Mouse (Mus musculus) right cerebral cortex, adult 18-20 months (tissue): ENCODE measurements around the gene Ddn.
A peak's percentile ranks its signal among the peaks of the same experiment; 100 is the strongest.

Experiments used
- DNase-seq: peaks from one replicate; pipeline ENCODE4 v3.0.0; 2022; ENCODE audit warnings: mixed read lengths

Ddn gene

DNA sequence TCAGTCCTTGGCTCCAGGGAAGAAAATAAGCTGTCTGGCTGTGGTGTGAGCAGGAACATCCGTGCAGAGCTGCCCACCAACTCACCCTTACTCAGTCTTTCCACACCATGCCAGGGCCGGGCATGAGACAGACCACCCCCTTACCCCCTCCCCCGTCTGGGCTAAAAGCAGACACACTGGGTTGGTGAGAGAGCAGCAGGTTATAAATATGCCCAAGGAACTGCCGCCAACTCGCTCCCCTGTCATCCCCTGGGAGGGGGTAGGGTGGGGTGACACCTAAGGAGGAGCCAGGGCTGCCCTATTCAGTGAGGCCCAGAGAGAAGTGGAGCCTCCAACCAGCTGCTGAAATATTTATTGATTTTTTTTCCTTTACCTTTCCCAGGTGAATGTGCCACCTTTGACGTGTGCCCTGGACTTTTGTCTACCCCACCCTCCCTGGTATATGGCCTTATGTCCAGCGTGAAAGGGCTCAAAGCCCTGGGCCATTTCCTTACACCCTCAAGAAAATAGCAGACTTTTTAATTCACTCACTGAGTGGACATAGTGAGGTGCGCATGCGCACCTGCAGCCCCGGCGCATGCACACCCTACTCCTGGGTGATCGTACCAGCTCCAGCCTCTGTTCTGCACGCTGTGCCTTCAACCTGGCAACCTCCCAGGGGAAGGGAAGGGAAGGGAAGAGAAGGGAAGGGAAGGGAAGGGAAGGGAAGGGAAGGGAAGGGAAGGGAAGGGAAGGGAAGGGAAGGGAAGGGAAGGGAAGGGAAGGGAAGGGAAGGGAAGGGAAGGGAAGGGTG is 12.3 kb downstream of the Ddn start:
- no peak for DNase-seq

DNA sequence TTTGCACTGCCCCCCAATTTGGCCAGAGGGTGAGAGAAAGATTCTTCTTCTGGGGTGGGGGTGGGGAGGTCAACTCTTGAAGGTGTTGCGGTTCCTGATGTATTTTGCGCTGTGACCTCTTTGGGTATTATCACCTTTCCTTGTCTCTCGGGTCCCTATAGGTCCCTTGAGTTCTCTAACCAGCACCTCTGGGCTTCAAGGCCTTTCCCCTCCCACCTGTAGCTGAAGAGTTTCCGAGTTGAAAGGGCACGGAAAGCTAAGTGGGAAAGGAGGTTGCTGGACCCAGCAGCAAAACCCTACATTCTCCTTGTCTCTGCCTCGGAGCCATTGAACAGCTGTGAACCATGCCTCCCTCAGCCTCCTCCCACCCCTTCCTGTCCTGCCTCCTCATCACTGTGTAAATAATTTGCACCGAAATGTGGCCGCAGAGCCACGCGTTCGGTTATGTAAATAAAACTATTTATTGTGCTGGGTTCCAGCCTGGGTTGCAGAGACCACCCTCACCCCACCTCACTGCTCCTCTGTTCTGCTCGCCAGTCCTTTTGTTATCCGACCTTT is 16.1 kb downstream of the Ddn start:
- DNase-seq = no peak

DNA sequence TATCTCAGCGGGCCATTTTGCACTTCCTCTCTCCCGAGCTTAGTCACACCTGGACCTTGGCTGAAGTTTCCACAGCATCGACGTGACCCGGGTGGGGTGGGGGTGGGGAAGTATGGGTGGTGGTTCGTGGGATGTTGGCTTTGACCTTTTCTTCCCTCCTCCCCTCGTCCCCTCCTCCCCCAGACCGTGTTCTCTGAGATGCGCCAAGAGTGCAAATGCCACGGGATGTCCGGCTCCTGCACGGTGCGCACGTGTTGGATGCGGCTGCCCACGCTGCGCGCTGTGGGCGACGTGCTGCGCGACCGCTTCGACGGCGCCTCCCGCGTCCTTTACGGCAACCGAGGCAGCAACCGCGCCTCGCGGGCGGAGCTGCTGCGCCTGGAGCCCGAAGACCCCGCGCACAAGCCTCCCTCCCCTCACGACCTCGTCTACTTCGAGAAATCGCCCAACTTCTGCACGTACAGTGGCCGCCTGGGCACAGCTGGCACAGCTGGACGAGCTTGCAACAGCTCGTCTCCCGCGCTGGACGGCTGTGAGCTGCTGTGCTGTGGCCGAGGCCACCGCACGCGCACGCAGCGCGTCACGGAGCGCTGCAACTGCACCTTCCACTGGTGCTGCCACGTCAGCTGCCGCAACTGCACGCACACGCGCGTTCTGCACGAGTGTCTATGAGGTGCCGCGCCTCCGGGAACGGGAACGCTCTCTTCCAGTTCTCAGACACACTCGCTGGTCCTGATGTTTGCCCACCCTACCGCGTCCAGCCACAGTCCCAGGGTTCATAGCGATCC is 16.9 kb downstream of the Ddn start:
- peak; percentile 75 for DNase-seq

DNA sequence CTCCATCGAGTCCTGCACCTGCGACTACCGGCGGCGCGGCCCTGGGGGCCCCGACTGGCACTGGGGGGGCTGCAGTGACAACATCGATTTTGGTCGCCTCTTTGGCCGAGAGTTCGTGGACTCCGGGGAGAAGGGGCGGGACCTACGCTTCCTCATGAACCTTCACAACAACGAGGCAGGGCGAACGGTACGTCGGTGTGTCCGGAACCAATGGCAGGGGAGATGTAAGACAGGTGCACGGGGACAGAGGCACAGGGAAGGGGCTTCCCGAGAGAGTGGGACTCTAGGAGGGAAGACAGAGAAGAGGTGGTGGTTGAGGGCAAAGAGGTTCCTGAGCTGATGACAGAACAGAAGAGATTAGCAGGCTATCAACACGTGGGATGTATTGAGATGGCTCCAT is 17.5 kb downstream of the Ddn start:
- no peak for DNase-seq

DNA sequence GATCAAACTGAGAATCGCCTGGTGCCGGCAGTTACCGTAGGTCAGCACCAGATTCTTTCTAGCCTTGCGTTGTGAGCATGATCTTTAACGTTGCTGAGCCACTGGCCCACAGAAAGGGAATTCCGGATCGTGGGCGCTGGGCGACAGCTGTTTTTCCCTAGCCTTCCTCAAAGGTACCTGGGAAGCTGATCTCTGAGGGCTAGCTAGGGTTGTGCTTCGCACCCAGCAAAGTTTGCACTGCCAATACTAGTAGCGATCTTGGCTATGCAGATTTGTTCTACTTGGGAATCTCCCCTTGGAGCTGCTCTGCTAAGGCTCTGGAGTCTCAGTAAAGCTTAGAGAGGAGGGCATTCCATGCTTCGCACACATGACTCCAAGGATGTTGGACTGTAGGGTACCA is 18.1 kb downstream of the Ddn start:
- DNase-seq = no peak

DNA sequence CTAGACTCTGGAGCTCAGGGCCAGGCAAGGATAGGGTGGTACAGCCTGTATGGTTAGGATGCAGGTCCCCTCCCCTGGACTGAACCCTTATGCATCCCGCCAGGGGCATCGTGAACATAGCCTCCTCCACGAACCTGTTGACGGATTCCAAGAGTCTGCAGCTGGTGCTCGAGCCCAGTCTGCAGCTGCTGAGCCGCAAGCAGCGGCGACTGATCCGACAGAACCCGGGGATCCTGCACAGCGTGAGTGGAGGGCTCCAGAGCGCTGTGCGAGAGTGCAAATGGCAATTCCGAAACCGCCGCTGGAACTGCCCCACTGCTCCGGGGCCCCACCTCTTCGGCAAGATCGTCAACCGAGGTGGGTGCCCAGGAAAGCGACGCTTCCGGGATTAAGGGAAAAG is 18.5 kb downstream of the Ddn start:
- no peak for DNase-seq

DNA sequence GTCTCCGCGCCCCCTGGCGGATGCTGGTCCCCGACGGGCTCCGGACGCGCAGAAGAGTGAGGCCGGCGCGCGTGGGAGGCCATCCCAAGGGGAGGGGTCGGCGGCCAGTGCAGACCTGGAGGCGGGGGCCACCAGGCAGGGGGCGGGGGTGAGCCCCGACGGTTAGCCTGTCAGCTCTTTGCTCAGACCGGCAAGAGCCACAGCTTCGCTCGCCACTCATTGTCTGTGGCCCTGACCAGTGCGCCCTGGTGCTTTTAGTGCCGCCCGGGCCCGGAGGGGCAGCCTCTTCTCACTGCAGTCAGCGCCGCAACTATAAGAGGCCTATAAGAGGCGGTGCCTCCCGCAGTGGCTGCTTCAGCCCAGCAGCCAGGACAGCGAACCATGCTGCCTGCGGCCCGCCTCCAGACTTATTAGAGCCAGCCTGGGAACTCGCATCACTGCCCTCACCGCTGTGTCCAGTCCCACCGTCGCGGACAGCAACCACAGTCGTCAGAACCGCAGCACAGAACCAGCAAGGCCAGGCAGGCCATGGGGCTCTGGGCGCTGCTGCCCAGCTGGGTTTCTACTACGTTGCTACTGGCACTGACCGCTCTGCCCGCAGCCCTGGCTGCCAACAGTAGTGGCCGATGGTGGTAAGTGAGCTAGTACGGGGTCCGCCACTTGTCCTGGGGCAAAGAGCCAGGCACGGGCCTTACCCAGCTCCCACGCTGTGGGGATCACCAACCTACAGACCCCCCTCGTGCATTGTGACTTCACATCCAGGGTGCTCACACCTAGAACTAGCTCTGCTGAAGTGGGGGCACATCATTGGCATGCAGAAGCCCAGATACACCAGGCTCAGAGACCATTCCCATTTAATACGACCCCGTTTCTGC is 19.4 kb downstream of the Ddn start, which contains the start of gene Wnt1:
Wnt1 (plus strand) TSS at position 197 of the 875 bp plus-strand sequence.
- DNase-seq = no peak

DNA sequence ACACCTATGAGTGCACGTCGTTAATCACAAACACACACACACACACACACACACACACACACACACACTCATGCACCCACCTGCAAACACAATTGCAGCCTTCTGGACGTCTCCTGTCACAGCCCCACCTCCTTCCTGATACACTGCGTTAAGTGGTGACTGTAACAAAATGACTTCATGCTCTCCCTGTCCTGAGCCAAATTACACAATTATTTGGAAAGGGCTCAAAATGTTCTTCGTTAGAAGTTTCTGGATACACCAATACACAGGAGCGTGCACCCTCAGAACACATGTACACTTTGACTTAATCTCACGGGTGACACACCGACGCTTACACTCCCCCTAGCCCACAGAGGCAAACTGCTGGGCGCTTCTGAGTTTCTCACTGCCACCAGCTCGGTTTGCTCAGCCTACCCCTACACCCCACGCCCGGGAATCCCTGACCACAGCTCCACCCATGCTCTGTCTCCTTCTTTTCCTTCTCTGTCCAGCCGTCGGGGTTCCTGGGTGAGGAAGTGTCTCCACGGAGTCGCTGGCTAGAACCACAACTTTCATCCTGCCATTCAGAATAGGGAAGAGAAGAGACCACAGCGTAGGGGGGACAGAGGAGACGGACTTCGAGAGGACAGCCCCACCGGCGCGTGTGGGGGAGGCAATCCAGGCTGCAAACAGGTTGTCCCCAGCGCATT is 20.2 kb downstream of the Ddn start:
- no peak for DNase-seq

DNA sequence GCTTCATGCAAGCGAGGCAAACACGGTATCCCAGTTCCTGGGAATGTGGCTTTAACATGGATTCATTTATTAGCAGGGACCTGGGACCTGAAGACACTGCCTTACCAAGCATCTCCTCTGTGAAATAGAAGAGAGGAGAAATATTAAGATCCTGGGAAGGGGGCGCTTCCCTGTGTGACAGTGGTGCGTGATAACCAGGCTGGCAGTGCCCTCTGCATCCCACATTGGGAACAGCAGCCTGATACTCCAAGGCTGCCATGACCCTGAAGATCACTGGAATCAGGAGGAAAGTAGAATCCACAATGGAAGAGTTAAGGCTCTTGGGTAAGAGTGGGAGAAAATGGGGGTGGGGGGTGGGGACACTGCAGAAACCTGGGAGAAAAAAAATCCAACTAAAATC is 21.4 kb downstream of the Ddn start:
- DNase-seq = no peak

DNA sequence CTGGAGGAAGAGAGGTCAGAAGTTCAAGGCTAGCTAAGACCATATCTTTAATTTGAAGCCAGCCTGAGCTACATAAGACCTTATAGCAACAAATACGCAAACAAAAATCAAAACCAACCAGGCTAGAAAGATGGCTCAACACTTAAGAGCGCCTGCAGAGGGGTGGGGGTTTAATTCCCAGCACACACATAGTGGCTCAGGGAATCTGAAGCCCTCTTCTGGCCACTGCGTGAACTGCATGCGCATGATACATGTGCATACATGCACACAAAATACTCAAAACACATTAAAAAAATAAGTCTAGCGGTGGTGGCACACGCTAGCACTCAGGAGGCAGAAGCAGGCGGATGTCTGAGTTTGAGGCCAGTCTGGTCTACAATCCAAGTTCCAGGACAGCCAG is 23.5 kb downstream of the Ddn start:
- DNase-seq = no peak

DNA sequence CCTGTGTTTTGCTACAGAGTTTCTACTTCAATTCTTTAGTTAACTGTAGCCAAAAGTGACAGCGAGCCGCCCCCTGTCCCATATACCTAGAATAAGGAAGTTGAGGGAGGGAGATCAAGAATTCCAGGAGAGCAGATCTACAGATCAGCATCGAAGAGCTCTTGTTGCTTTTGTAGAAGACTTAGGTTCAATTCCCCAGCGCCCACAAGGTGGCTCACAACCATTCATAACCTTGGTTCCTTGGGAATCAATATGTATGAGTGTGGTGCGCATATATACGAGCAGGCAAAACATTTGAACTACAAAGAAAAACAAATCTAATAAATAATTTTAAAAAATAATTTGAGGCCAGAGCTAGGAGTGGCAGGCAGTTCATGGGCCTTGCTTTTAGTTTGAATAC is 28.1 kb downstream of the Ddn start:
- no peak for DNase-seq

DNA sequence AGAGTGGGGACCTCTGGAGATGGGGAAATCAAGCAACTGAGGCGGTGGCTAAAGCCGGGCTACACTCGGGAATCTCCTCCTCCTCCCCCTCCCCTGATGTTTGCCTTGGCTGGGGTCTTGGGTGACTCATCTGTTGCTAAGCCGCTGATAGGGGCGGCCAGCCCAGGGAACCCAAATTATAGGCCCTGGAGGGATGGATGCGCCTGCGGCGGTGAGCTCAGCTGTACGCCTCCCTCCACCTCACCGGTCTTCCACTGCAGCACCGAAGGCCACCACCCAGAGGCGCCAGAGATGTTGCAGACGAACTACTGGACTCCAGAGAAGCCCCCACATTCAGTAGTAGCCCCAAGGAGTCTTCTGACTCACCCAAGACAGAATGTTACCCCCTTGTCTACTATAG is 28.7 kb downstream of the Ddn start:
- no peak for DNase-seq

DNA sequence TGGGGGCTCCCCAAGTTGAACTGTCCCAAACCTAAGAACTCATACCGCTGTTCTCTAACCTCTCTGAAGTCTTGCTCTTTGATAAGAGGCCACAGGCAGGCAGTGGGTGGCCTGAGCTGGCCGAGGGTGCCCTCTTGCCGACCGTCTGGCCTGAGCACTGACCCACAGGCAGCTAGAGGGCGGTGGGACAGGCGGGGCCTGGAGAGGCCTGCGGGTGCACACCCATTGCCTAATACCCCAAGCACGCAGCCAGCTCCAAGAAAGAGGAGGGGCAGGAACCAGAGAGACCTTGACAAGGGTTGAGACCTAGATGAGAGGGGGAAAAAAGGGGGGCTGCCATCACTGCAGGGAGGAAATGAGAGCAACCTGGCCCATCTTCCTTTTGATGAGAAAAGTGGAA is 29.2 kb downstream of the Ddn start:
- DNase-seq = no peak

DNA sequence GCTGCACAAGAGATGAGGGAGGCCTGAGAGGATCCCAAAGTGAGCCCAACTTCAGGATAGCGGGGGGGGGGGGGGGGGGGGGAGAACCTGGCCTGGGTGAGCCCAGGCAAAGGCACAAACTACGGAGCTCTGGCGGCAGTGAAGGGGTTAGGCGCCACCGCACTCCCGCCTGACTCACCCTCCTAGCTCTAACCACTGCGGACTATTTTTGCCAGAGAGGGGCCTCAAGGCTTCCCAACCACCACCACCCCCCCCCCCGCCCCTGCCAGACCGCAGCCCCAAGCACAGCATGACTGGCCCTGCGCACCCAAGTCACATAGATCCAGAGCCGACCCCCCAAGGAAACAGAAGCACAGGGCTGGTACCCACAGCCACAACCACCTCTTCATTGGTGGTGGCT is 30.5 kb downstream of the Ddn start:
- DNase-seq = no peak

DNA sequence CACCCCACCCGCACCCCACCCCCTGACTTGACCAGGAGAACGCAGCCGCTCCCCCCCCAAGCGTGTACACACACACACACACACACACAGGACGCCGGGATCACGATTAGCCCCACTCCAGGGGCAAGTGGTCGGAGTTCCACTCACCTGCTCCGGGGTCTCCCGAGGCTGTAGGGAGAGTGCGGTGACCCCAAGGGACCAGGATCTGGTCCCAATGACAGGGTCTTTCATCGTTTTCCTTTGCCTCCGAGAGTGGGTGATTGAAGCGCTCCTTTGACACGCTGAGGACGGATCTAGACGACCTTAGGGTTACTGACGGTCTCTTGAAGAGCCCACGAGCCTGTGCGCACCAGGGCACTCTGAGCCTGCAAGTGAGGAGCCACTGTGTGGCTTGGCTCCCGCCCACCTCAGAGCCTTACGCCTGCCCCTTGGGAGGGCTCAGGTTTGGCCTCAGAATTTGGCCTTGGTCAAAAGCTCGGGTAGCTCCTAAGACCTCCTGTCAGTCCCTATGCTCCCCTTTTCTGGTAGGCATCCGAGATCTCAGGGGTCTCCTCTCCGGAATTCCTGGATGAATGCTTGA is 31.0 kb downstream of the Ddn start:
- DNase-seq = no peak

DNA sequence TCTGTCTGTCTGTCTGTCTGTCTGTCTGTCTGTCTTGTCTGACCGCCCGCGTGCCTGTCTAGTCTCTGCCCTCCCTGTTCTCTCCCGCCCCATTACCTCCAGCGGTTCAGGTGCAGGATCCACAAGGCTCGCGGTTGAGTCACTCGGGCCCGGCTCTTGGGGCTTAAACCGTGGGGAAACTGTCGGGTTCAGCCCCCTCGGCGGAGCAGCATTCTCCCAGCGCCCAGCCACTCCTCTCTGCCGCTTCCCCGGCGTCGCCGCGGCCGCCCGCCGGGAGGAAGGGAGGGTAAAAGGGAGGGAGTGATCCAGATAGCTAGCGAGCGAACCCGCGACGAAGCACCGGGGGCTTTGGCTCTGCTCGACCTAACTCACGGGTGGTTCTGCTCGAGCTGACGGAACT is 31.5 kb downstream of the Ddn start, which contains the start of gene Wnt10b:
Wnt10b (minus strand) TSS at position 389 of the 400 bp plus-strand sequence.
- DNase-seq = no peak

DNA sequence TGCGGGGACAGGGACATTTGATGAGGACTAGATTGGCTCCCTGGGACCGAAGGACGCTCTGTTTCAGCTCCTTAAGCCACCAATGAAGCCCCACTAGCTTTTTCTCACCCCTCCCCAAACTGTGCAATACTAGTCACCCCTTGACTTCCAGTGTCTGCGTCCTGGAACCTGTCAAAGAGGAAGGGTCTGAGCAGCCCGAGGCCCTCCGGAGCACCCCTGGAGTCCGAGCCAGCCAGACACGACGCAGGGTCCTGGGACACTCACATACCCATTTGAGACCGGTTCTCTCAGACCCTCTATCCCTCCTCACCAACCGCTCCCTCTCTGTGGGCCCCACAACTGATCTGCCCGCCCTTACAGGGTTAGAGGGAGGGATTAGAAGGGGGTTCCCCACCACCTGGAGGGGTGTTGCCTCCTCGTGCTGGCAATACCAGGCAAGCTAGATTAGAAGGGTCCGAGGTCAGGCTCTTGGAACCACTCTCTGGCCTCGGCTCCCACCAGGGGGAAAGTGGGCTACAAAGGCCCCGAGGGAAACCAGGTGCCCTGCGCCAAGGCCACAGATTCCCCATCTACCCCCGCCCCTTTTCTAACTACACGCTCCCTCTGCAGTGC is 32.2 kb downstream of the Ddn start:
- no peak for DNase-seq

DNA sequence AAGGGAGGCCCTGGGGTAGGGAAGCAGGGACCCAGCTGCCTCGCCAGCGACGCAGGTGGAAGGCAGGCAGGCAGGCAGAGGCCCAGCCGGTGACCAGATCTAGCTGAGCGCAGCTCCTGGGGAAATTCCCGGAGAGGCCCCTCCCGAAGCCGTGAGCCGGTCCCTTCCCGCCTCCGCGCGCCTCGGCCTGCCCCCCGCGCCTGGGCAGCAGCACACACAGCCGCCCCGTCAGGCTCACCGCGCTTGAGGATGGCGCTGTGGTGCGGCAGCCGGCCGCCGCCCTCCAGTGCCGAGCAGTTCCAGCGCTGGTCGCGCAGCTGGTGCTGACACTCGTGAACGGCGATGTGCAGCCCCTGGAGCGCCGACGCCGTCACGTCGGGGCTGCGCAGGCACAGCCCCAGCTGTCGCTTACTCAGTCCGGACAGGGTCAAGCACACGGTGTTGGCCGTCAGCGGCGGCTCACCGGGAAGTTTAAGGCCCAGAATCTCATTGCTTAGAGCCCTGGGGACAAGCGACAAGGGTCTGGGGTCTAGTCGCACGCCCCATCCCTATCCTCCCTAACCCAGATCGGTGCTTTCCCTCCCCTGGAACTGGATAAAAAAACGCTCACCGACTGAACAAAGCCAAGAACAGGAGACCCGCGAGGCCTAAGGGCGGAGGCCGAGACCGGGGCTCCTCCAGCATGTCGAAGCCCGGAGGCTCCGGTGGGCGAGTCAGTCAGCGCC is 32.8 kb downstream of the Ddn start:
- peak; percentile 31 for DNase-seq

DNA sequence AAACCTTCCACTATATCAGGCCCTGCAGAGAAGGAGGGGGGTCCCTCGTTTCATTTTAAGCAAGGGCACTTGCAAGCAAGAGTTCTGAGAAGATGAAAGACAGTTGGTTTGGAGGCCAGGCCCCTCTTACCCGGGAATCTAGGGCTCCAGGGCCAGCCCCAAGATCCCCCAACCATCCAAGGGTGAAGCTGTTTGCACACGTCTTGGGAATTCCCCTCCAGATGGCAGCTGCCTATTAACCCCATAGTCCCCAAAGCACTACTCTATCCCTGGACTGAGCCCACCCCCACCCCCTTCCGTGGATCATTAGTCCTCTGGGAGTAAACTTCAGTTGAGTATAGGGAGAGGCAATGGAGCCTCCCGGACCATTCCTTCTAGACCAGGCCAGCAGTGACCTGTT is 33.8 kb downstream of the Ddn start:
- no peak for DNase-seq

DNA sequence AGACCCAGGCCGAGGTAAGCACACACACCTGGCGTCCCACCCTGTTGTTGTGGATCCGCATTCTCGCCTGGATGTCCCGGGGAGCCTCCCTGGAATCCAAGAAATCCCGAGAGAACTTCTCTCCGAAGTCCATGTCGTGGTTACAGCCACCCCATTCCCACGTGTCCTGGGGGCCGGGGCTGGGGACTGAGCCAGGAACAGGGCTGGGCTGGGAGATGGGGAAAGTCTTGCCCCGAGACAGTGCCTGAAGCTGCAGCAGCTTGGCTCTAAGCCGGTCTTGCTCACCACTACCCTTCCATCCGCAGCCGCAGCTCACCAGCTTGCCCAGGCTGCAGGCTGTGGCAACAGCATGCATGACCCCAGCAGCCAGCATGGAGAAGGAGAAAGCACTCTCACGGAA is 35.2 kb downstream of the Ddn start:
- DNase-seq = no peak
